Mouse (Mus musculus) frontal cortex, postnatal 10 days (tissue): Measurements from ENCODE around the gene Olfr715.
"Not testable (repeated sequence)": the region's sequence is repeated elsewhere in the genome, so short reads cannot be mapped to it uniquely, and the experiment has no call there.

Experiments
- DNase-seq, 2 experiments: peaks; one replicate each; pipeline ENCODE4 v3.0.0; 2022; ENCODE audit warnings: low spot score in 2 of 2, mixed read lengths in 1 of 2

Gene Olfr715

GRCm38 (mm10) chr7:107130983-107131382, at the start of gene Olfr715:
TSS of gene Olfr715 (minus strand) at chr7:107131083.
- DNase-seq = not testable (repeated sequence)

- DNase-seq = no peak
These were observed 49.5 kb upstream of the Olfr715 start for GRCm38 (mm10) chr7:107180406-107180805.

DNA sequence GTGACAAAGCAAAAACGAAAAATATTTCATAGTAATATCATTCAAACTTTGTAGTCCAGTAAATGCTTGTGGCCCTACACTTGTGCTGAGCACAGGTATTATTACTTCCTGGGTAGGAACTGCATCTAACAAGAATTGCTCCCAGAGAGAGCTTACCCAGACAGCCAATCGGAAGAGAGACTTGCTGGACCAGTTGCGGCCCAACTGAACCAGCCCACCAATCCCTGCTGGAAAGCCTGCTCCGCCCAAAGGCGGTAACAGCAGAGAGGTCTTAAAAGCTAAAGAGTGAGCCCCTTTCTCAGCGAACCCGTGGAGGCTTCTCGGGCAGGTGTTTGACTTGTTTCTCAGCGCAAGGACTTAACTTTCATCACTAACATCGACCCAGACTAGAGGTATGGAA, 35.8 kb upstream of the Olfr715 start, which contains the start of gene Nlrp14:
Gene Nlrp14, plus strand, starts transcription at position 301 of the 400 bp plus-strand sequence.
- DNase-seq = no peak

DNA sequence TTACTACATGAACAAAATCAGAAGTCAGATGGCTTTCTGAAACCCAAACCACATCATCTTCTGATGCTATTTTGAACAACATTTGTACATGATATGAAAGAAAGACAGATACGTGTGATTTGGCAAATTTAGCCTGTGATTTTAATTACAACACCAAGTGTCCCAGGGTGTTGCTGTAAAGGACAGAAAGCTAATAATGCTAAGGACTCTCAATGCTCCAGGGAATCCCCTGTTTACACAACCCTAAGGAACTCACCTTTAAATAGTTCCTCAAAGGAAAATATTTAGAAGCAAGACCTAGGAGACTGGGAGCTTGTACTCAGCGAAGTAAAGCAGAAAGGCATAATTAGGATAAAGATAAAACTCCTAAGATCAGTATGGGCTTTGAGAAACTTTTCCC, 7.1 kb upstream of the Olfr715 start, which contains the start of gene Olfr716:
Gene Olfr716, plus strand, starts transcription at position 301 of the 400 bp plus-strand sequence.
- not testable (repeated sequence) for DNase-seq

DNA sequence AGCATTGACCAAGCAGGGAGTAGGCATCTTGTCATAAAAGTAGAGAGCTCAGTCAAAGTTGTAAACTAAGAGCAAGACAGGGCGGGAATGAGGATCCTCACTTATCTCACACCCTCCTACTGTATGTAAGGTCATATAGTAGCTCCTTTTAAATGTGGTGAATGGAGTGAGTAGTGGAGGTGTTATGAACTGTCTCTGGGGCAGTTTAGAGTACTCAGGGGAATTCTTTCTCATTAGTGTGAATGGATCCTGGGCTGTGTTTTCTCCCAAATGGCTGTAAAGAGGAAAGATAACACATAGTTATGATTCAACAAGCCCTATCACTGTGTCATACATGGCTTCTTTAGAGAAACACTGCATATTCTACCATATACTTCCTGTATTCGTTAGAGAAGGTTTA, 20.6 kb downstream of the Olfr715 start, which contains the start of gene Olfr715b:
Gene Olfr715b, minus strand, starts transcription at position 101 of the 400 bp plus-strand sequence.
- DNase-seq = not testable (repeated sequence)

DNA sequence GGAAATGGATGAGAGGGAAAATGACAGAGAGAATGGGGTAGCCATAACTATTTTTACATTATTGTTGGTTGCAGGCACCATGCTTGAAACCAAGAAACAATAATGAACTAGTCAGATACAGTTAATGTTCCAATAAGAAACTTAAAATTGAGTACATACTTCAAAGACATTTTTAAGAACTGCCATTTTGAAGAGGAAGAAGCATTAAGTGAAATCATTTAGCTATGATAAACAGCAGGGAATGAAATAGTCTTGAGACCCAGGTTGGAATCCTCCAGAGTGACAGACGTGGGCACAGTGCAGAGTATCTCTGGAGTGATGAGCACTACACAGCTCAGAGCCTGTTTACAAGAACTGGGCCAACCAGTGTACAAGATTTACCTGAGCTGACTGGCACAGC, 38.0 kb downstream of the Olfr715 start, which contains the start of gene Olfr17:
Gene Olfr17, plus strand, starts transcription at position 301 of the 400 bp plus-strand sequence.
- no peak for DNase-seq
